Mouse (Mus musculus): Measurements from ENCODE around the gene Hoxb6. TPM values are rescaled to one million over a fixed set of nuclear protein-coding genes. Genes with fewer than 3 reads are reported as not detected.

Gene Hoxb6
- total RNA-seq, 2 experiments from 2014 or later: not detected

DNA sequence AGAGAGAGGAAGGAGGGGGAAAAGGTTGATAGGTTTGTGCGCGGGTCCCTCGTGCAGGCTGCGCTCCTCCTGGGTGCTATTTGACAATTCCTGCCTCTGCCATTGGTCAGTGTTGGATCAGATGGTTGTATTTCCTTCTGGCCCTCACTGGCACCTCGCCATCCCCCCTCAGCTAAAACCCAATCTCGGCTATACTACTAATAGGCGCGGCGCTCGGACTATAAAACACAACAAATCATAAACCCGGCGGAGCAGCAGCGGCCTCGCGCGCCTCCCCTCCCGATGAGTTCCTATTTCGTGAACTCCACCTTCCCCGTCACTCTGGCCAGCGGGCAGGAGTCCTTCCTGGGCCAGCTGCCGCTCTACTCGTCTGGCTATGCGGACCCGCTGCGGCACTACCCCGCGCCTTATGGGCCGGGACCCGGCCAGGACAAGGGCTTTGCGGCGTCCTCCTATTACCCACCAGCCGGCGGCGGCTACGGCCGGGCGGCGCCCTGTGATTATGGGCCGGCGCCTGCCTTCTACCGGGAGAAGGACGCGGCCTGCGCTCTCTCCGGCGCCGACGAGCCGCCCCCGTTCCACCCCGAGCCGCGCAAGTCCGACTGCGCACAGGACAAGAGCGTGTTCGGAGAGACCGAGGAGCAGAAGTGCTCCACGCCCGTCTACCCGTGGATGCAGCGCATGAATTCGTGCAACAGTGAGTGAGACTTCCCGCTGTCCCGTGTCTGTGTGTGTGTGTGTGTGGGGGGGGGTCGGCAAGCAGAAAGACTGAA, 6.8 kb downstream of the Hoxb6 start:
- intact Hi-C loops (cut with DNase I): no loop called here
- no peak for DNase-seq

GRCm38 (mm10) chr11:96299781-96300180, 7.5 kb downstream of the Hoxb6 start:
- no peak for DNase-seq
- intact Hi-C loops (cut with DNase I): loop anchor here (10.0 kb wide), 1 partner anchor 375 kb away; no protein-coding TSS in a partner anchor

DNA sequence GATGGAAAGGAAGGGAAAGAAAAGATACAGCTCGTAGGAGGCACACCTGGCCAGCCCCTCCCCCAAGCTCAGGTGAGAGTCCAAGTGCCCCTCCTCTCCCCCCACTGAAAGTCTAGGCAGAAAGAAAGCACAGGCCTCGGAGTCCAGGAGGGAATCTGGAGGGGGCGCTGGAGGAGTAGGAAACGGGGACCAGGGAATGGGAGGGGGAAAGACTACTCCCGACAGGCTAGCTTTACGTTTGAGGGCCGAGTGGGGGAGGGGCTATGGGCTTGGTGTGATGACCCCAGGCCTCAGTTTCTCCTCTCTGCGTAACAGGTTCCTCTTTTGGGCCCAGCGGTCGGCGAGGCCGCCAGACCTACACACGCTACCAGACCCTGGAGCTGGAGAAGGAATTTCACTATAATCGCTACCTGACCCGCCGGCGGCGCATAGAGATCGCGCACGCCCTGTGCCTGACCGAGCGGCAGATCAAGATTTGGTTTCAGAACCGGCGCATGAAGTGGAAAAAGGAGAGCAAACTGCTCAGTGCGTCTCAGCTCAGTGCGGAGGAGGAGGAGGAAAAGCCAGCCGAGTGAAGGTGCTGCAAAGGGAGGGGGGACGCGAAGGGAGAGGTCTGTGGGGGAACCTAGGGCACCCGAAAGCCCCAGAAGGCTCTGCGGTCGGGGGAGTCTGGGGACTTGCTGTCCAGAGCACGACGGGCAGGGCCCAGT, 8.2 kb downstream of the Hoxb6 start:
- DNase-seq: no peak
- intact Hi-C loops (cut with DNase I): loop anchor here (10.0 kb wide), 1 partner anchor 374 kb away; no protein-coding TSS in a partner anchor

GRCm38 (mm10) chr11:96301064-96301431, 8.8 kb downstream of the Hoxb6 start:
- intact Hi-C loops (cut with DNase I): loop anchor here (10.0 kb wide), 1 partner anchor 374 kb away; no protein-coding TSS in a partner anchor
- DNase-seq: no peak

DNA sequence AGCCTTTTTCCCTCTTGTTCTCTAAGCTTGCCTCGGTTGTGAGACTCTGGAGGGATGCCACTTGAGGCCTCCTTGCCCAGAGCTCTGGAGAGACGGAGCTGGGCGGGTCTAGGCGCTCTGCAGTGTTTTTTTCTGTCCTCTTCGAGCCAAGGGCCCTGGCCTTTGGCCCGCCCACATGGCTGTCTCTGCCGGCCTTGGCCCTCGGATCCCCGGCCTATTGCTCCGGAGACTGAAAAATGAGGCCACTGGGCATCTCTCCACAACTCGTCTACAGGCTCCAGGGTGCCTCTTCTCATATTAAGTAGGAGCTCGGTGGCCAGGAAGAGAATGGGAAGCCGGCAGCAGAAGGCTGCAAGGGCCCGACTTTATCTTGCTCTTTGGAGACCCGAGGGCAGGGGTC, 9.6 kb downstream of the Hoxb6 start:
- DNase-seq: no peak
- intact Hi-C loops (cut with DNase I): loop anchor here (10.0 kb wide), 1 partner anchor 373 kb away; no protein-coding TSS in a partner anchor

- intact Hi-C loops (cut with DNase I): loop anchor here (10.0 kb wide), 1 partner anchor 372 kb away; no protein-coding TSS in a partner anchor
- DNase-seq: no peak
Observed at GRCm38 (mm10) chr11:96302381-96303150, 10.3 kb downstream of the Hoxb6 start.

DNA sequence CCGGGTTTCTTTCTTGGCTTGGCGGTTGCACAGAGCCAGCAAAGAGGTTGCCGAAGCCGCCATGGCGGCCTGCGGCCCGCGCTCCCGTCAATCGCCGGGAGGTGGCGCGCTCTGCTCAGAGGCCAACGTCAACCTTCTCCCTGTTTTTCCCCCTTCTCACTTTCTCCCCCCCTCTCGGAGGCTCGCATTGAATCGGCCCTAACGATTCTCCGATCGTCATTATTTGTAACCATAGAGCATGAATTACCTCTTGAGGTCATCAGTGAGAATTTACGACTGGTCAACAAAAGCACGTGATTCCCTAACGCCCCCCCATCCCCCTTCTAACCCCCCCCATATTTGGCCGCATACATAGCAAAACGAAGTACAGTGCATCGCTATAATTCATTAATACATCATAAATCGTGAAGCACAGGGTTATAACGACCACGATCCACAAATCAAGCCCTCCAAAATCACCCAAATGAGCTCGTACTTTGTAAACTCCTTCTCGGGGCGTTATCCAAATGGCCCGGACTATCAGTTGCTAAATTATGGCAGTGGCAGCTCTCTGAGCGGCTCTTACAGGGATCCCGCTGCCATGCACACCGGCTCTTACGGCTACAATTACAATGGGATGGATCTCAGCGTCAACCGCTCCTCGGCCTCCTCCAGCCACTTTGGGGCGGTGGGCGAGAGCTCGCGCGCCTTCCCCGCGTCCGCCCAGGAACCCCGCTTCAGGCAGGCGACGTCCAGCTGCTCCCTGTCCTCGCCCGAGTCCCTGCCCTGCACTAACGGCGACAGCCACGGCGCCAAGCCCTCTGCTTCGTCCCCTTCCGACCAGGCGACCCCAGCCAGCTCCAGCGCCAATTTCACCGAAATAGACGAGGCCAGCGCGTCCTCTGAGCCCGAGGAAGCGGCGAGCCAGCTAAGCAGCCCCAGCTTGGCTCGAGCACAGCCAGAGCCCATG, 11.1 kb downstream of the Hoxb6 start, which contains the start of gene Hoxb5:
Hoxb5 (plus strand) TSS at position 186 of the 949 bp plus-strand sequence.
- peak; percentile 74 for DNase-seq
- intact Hi-C loops (cut with DNase I): loop anchor here (10.0 kb wide), 1 partner anchor 371 kb away; no protein-coding TSS in a partner anchor

DNA sequence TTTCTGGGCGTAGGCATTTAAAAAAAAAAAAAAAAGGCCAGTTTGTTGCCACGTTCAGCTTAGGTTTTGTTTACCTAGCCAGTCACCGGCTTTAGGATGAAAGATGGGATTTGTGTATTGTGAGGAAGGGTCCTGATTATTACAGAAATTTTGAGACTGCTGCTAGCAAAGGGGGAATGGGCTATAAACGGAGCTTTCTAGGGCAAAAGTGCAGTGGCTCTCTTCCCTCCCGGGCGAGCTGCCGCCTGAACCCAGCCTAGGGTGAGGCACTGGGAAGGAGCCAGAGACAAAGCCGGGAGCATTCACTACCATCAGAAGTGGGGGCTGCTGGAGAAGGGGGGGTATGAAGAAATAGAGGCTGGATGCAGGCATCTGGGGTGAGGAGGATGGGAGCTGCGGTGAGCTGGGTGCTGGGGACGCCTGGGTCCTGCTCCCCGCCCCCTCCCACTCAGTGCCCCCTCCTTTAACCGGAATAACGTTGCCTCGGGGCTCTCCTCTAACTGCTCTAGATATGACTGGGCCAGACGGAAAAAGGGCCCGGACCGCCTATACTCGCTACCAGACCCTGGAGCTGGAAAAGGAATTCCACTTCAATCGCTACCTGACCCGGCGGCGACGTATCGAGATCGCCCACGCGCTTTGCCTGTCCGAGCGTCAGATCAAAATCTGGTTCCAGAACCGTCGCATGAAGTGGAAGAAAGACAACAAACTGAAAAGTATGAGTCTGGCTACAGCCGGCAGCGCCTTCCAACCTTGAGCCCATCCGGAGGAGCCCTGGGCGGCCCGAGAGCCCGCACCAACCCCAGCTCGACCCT, 12.3 kb downstream of the Hoxb6 start:
- no peak for DNase-seq
- intact Hi-C loops (cut with DNase I): loop anchor here (5.0 to 10.0 kb wide), 2 partner anchors 233 to 370 kb away; no protein-coding TSS in a partner anchor

- DNase-seq: no peak
- intact Hi-C loops (cut with DNase I): loop anchor here (5.0 to 10.0 kb wide), 2 partner anchors 232 to 369 kb away; no protein-coding TSS in a partner anchor
Observed at GRCm38 (mm10) chr11:96305505-96306182, 13.4 kb downstream of the Hoxb6 start.

- intact Hi-C loops (cut with DNase I): loop anchor here (5.0 to 10.0 kb wide), 2 partner anchors 231 to 368 kb away; no protein-coding TSS in a partner anchor
- DNase-seq: no peak
Observed at GRCm38 (mm10) chr11:96306183-96306907, 14.1 kb downstream of the Hoxb6 start.

DNA sequence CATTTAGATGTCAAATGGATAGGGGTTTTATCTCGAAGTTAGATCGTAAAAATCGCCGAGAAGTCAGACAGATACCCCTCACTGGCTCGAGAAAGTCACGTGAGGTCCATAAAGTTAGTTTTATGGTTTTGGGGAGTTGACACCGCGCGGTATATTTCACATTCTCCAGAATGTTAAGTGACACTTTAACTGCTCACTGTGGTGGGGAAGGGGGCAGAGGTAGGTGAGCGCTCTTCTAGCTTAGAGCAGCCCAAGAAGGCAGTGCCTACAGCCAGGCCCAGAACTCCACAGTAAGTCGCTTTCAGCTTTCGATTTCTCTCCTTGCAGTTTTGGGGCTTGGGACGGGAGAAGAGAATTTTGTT, 14.6 kb downstream of the Hoxb6 start:
- intact Hi-C loops (cut with DNase I): loop anchor here (5.0 to 10.0 kb wide), 2 partner anchors 230 to 368 kb away; no protein-coding TSS in a partner anchor
- DNase-seq: no peak

GRCm38 (mm10) chr11:96308763-96309162, 16.5 kb downstream of the Hoxb6 start:
- no peak for DNase-seq
- intact Hi-C loops (cut with DNase I): loop anchor here (5.0 to 10.0 kb wide), 2 partner anchors 229 to 366 kb away; no protein-coding TSS in a partner anchor

DNA sequence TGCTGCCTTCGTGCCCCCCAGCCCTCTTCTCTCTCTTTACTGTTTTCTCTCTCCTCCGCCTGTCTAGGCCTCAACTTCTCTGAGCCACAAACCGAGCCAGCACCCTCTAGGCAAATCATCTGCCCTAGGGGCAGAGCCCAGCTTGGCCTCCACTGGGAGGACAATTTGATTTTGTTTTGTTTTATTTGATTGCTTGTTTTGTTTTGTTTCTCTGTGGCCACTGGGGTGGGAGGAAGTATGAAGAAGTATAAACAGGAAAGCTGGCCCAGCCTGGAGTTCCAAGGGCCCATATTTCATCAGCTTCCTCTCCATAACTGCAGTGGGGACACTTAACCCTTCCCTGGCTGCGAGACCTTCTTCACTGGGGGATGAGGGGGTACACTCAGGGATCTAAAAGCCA, 17.0 kb downstream of the Hoxb6 start:
- intact Hi-C loops (cut with DNase I): loop anchor here (5.0 to 10.0 kb wide), 2 partner anchors 228 to 366 kb away; no protein-coding TSS in a partner anchor
- DNase-seq: no peak

GRCm38 (mm10) chr11:96310183-96310938, 18.1 kb downstream of the Hoxb6 start:
- no peak for DNase-seq
- intact Hi-C loops (cut with DNase I): loop anchor here (5.0 kb wide), 2 partner anchors 242 to 312 kb away; no protein-coding TSS in a partner anchor

- intact Hi-C loops (cut with DNase I): loop anchor here (5.0 kb wide), 2 partner anchors 241 to 311 kb away; no protein-coding TSS in a partner anchor
- no peak for DNase-seq
Observed at GRCm38 (mm10) chr11:96311097-96311496, 18.8 kb downstream of the Hoxb6 start.
